Mouse (Mus musculus) liver, adult 2 months (tissue): ENCODE results near the gene Flii. TPM values are rescaled to one million over a fixed set of nuclear protein-coding genes. Genes with fewer than 3 reads are reported as not detected.

Experiments
- DNase-seq: peaks from one replicate; pipeline ENCODE4 v3.0.0-alpha.2; 2011; ENCODE audit warnings: low read depth, low spot score; ENCODE audit errors: extremely low read depth
- H3K27ac ChIP-seq: fragments of 200-500 bp; replicated peaks from 2 replicates; pipeline ENCODE4 v1.5.1; 2012; ENCODE audit warnings: low read depth, mild to moderate bottlenecking, control low read depth, inconsistent platforms, low read length; ENCODE audit not compliant: insufficient read depth
- H3K27me3 ChIP-seq: fragments of 200-500 bp; 2 replicates; pipeline ENCODE4 v1.6.1; 2012; ENCODE audit warnings: mild to moderate bottlenecking, moderate library complexity, low read length, inconsistent platforms; ENCODE audit not compliant: control insufficient read depth, insufficient read depth
- H3K36me3 ChIP-seq: fragments of 200-500 bp; 2 replicates; pipeline ENCODE4 v1.6.1; 2012; ENCODE audit warnings: low read length, inconsistent platforms; ENCODE audit not compliant: control insufficient read depth, insufficient read depth
- H3K4me1 ChIP-seq: fragments of 200-500 bp; 2 replicates; pipeline ENCODE4 v1.6.1; 2011; ENCODE audit warnings: low read length; ENCODE audit not compliant: control insufficient read depth, insufficient read depth
- H3K4me3 ChIP-seq: fragments of 200-500 bp; 2 replicates; pipeline ENCODE4 v1.5.1; 2011; ENCODE audit warnings: low read depth, mild to moderate bottlenecking, control low read depth, low read length, moderate library complexity; ENCODE audit not compliant: insufficient read depth
- H3K79me2 ChIP-seq: fragments of 200-500 bp; 2 replicates; pipeline ENCODE4 v1.6.1; 2012; ENCODE audit warnings: inconsistent platforms, mild to moderate bottlenecking, low read length, moderate library complexity; ENCODE audit not compliant: control insufficient read depth, insufficient read depth
- H3K9ac ChIP-seq: fragments of 200-500 bp; 2 replicates; pipeline ENCODE4 v1.6.1; 2012; ENCODE audit warnings: low read depth, mild to moderate bottlenecking, control low read depth, inconsistent platforms, low read length
- CTCF ChIP-seq: fragments of 200-500 bp; IDR thresholded peaks from 2 replicates; pipeline ENCODE4 v1.5.1; 2011; ENCODE audit warnings: low read depth, low read length, control low read depth
- POLR2A ChIP-seq: fragments of 200-500 bp; IDR thresholded peaks from 2 replicates; pipeline ENCODE4 v1.6.1; 2011; ENCODE audit warnings: low read length, control low read depth; ENCODE audit not compliant: insufficient read depth; ENCODE audit errors: extremely low read depth
- WGBS: fragments of 180-500 bp; shearing (Covaris S2); methylation state at CpG from one replicate; pipeline ENCODE4 v1.1.7; 2018; 5-methylcytosine and 5-hydroxymethylcytosine counted together
- polyA plus RNA-seq: library from polyadenylated mRNA; depleted of rRNA; stranded (reverse); fragments of >200 nt; gene quantifications from 2 replicates; pipeline ENCODE4 v1.2.3, GENCODE M21; 2012; rRNA removed
- total RNA-seq: library from RNA; depleted of rRNA; stranded (reverse); fragments of >200 nt; gene quantifications from 2 replicates; pipeline ENCODE4 v1.2.3, GENCODE M21; 2014; rRNA removed

Flii gene
- total and polyA plus RNA-seq, 2 experiments, result 35.1 to 86.7 TPM

GRCm38 (mm10) chr11:60696165-60696564 is 30.9 kb downstream of the Flii start:
- Histone ChIP-seq H3K36me3 (no peaks in the 10 kb centered on the region), H3K79me2 (peaks cover 8% of the 10 kb centered on the region; the same call in 1 of the 2 replicates), H3K4me3 (no peak overlapping the region), H3K27ac (no peak overlapping the region), H3K27me3 (no peaks in the 10 kb centered on the region), H3K9ac (no peak overlapping the region), H3K4me1 (peaks cover 3% of the 10 kb centered on the region)
- TF ChIP-seq CTCF (no peak), POLR2A (no peak)
- DNase-seq, result no peak
- 68% methylated on average over 1 of the region's 1 CpGs for WGBS

Other genes starting within 250 kb of the Flii start
- 25.2 and 33.8 TPM in 2 replicates for gene Alkbh5, start 190.9 kb downstream of the Flii start, total RNA-seq
- 21.2 and 22.6 TPM in 2 replicates for gene Alkbh5, start 190.9 kb downstream of the Flii start, polyA plus RNA-seq
- gene Llgl1, start 27.5 kb downstream of the Flii start, total RNA-seq, result 2.7 and 3.8 TPM in 2 replicates
- 8.9 and 11.5 TPM in 2 replicates for gene Llgl1, start 27.5 kb downstream of the Flii start, polyA plus RNA-seq
- gene Mief2, start 1.1 kb upstream of the Flii start, total RNA-seq, result 10.7 and 13.1 TPM in 2 replicates
- gene Mief2, start 1.1 kb upstream of the Flii start, polyA plus RNA-seq, result 20.3 and 26.3 TPM in 2 replicates
- 3.3 and 3.4 TPM in 2 replicates for gene Top3a, start 50.1 kb upstream of the Flii start, total RNA-seq
- 3.4 and 3.8 TPM in 2 replicates for gene Top3a, start 50.1 kb upstream of the Flii start, polyA plus RNA-seq
- 9.3 and 12.8 TPM in 2 replicates for gene Smcr8, start 50.3 kb upstream of the Flii start, total RNA-seq
- 6.2 and 7.7 TPM in 2 replicates for gene Smcr8, start 50.3 kb upstream of the Flii start, polyA plus RNA-seq
- 162 and 214 TPM in 2 replicates for gene Shmt1, start 84.5 kb upstream of the Flii start, total RNA-seq
- 239 and 306 TPM in 2 replicates for gene Shmt1, start 84.5 kb upstream of the Flii start, polyA plus RNA-seq
- gene Dhrs7b, start 103.4 kb upstream of the Flii start, total RNA-seq, result 23.5 and 28.8 TPM in 2 replicates
- 15.0 and 15.5 TPM in 2 replicates for gene Dhrs7b, start 103.4 kb upstream of the Flii start, polyA plus RNA-seq
- 19.8 and 20.0 TPM in 2 replicates for gene Tmem11, start 152.0 kb upstream of the Flii start, total RNA-seq
- 48.9 and 67.8 TPM in 2 replicates for gene Tmem11, start 152.0 kb upstream of the Flii start, polyA plus RNA-seq
- gene Natd1, start 187.5 kb upstream of the Flii start, total RNA-seq, result 1.1 and 2.2 TPM in 2 replicates
- 6.6 and 7.0 TPM in 2 replicates for gene Natd1, start 187.5 kb upstream of the Flii start, polyA plus RNA-seq
- 25.7 and 30.3 TPM in 2 replicates for gene Map2k3, start 204.8 kb upstream of the Flii start, total RNA-seq
- gene Map2k3, start 204.8 kb upstream of the Flii start, polyA plus RNA-seq, result 36.9 and 39.7 TPM in 2 replicates